Mouse (Mus musculus) megakaryocyte-erythroid progenitor cell, adult 5-6 weeks (primary cell): ENCODE results near the gene Tmem270. TPM values are rescaled to one million over a fixed set of nuclear protein-coding genes. Genes with fewer than 3 reads are reported as not detected.
A peak's percentile ranks its signal among the peaks of the same experiment; 100 is the strongest.

Experiments
- ATAC-seq: replicated peaks from 2 replicates; pipeline ENCODE4 v1.8.0; 2016; ENCODE audit warnings: mild to moderate bottlenecking, inconsistent platforms; ENCODE audit not compliant: severe bottlenecking, poor library complexity, low FRiP score, low TSS enrichment
- total RNA-seq, 2 experiments: library from RNA; stranded (forward) in 1 of 2; stranded (reverse) in 1 of 2; fragments of 200-1000, 215-1000 nt in 1 of 2; fragments of >200 nt in 1 of 2; fragmentation: Nextera tagmentation in 1 of 2; gene quantifications; 2 replicates each; pipeline ENCODE4 v1.2.3; 2014 to 2017

The Tmem270 gene
- total RNA-seq, 2 experiments from 2014 or later = not detected

GRCm38 (mm10) chr5:134932903-134933276 is 26.4 kb upstream of the Tmem270 start:
- ATAC-seq = peak; percentile 60

GRCm38 (mm10) chr5:134932179-134932902 is 25.8 kb upstream of the Tmem270 start, which contains the start of gene Mettl27:
TSS of gene Mettl27 (plus strand) at chr5:134932368.
- ATAC-seq = peak; percentile 98

GRCm38 (mm10) chr5:134929988-134930387 is 23.5 kb upstream of the Tmem270 start:
- no peak for ATAC-seq

- no peak for ATAC-seq
These were observed 20.2 kb upstream of the Tmem270 start for GRCm38 (mm10) chr5:134926726-134927125.

- ATAC-seq = no peak
These were observed 16.6 kb upstream of the Tmem270 start for GRCm38 (mm10) chr5:134923141-134923540.

GRCm38 (mm10) chr5:134921106-134921505 is 14.6 kb upstream of the Tmem270 start:
- peak; percentile 34 for ATAC-seq

- peak; percentile 18 for ATAC-seq
These were observed 13.7 kb upstream of the Tmem270 start for GRCm38 (mm10) chr5:134920106-134920687.

- ATAC-seq = peak; percentile 71
These were observed 12.6 kb upstream of the Tmem270 start for GRCm38 (mm10) chr5:134919097-134919496.

- ATAC-seq = 0 out of 2 replicates have a peak, but pooled peaks have one; percentile 4
These were observed 11.7 kb upstream of the Tmem270 start for GRCm38 (mm10) chr5:134918071-134918832.

- ATAC-seq = peak; percentile 56
These were observed 8.8 kb upstream of the Tmem270 start, which contains the start of gene Cldn13 for GRCm38 (mm10) chr5:134915311-134915710. TSS of gene Cldn13 (minus strand) at chr5:134915526.

GRCm38 (mm10) chr5:134914510-134914909 is 8.0 kb upstream of the Tmem270 start:
- no peak for ATAC-seq

- peak; percentile 81 for ATAC-seq
These were observed 7.2 kb upstream of the Tmem270 start for GRCm38 (mm10) chr5:134913753-134914152.

- peak; percentile 15; the same call in 1 of the 2 replicates for ATAC-seq
These were observed 6.8 kb upstream of the Tmem270 start for GRCm38 (mm10) chr5:134913352-134913751.

GRCm38 (mm10) chr5:134911901-134912300 is 5.4 kb upstream of the Tmem270 start:
- ATAC-seq = no peak

GRCm38 (mm10) chr5:134907135-134907534 is 602 bp upstream of the Tmem270 start:
- peak; percentile 91 for ATAC-seq

GRCm38 (mm10) chr5:134901644-134902027 is 4.9 kb downstream of the Tmem270 start:
- ATAC-seq = no peak

GRCm38 (mm10) chr5:134901012-134901643 is 5.4 kb downstream of the Tmem270 start:
- no peak for ATAC-seq

- ATAC-seq = no peak
These were observed 8.9 kb downstream of the Tmem270 start for GRCm38 (mm10) chr5:134897596-134897995.

- ATAC-seq = no peak
These were observed 9.6 kb downstream of the Tmem270 start for GRCm38 (mm10) chr5:134896965-134897364.

GRCm38 (mm10) chr5:134895291-134895690 is 11.2 kb downstream of the Tmem270 start:
- ATAC-seq = no peak
